Mouse (Mus musculus) layer of hippocampus, adult 11-12 months (tissue): Measurements from ENCODE around the gene Med23.

ENCODE experiments used
- DNase-seq: peaks from one replicate; pipeline ENCODE4 v3.0.0; 2022; ENCODE audit warnings: low spot score

Med23 gene

DNA sequence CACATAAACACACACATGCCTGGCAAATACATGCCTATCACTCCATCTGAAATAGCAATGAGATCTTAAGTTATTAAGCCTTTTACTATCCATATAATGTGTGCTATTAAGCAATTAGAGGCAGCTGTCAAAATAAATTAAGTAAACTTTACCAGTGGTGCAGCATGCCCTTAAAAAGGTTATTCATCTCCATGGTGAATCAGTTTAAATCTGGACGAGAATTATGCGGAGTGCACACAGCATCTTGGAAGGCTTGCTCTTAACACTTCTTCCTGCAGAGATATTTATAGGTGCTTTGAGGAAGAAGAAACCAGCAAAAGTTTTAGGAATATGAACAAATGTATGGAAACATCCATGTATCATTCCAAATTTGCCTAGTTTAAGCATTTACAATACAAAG, 92.1 kb downstream of the Med23 start:
- DNase-seq, result no peak
